Comparison of ENCODE assay signal across 25 mouse cellular contexts in genomic region chr6:143960081-143960480, GRCm38 (mm10).
"Had no signal": no experiment of that assay in that cellular context is flagged by ENCODE, and none has a peak within 500 bp of the region (broad histone marks: within the 10 kb centered on the region; RNA-seq: fewer than 3 reads in every experiment).

No protein-coding gene starts in this region.

- ATAC-seq: hindbrain, postnatal 0 days; intestine, embryonic 16.5 days; liver, embryonic 12.5 days had no signal

- H3K4me1 ChIP-seq: heart, embryonic 10.5 days; heart, embryonic 12.5 days; hindbrain, embryonic 13.5 days; hindbrain, embryonic 15.5 days; kidney, embryonic 15.5 days; liver, embryonic 12.5 days had no signal

- H3K4me3 ChIP-seq: heart, embryonic 10.5 days; heart, embryonic 12.5 days; hindbrain, embryonic 13.5 days; hindbrain, embryonic 15.5 days; kidney, embryonic 15.5 days; limb, embryonic 13.5 days; limb, embryonic 15.5 days; liver, embryonic 12.5 days had no signal

- H3K27me3 ChIP-seq: heart, embryonic 12.5 days; hindbrain, embryonic 13.5 days; hindbrain, embryonic 15.5 days; kidney, embryonic 15.5 days; limb, embryonic 13.5 days; limb, embryonic 15.5 days; liver, embryonic 12.5 days had no signal

- H3K9me3 ChIP-seq: heart, embryonic 10.5 days; hindbrain, embryonic 13.5 days; hindbrain, embryonic 15.5 days; kidney, embryonic 15.5 days; limb, embryonic 13.5 days; limb, embryonic 15.5 days; liver, embryonic 12.5 days had no signal

- DNase-seq: gastrocnemius, postnatal 14 days; gastrocnemius, postnatal 36 days; heart, adult 18-20 months; heart, postnatal 10 days; heart, postnatal 36 days; kidney, adult 11 months; kidney, adult 2 months; kidney, adult 9 months; kidney, postnatal 14 days; kidney, postnatal 36 days; layer of hippocampus, adult 9-11 months; layer of hippocampus, postnatal 36 days; left cerebral cortex, postnatal 4 days had no signal

- H3K27ac ChIP-seq: heart, embryonic 10.5 days; hindbrain, embryonic 13.5 days; hindbrain, embryonic 15.5 days; hindbrain, postnatal 0 days; kidney, embryonic 15.5 days; kidney, postnatal 0 days; limb, embryonic 13.5 days; limb, embryonic 15.5 days; liver, embryonic 12.5 days; liver, embryonic 14.5 days had no signal

- H3K36me3 ChIP-seq: heart, embryonic 10.5 days; hindbrain, embryonic 13.5 days; hindbrain, embryonic 15.5 days; kidney, embryonic 15.5 days; limb, embryonic 15.5 days; liver, embryonic 12.5 days had no signal
